Mouse (Mus musculus) erythroid progenitor cell, adult 5-6 weeks (primary cell): ENCODE data around the gene Hist1h2ae. TPM values are rescaled to one million over a fixed set of nuclear protein-coding genes. Genes with fewer than 3 reads are reported as not detected.
A peak's percentile ranks its signal among the peaks of the same experiment; 100 is the strongest.

Source experiments
- ATAC-seq: replicated peaks from 2 replicates; pipeline ENCODE4 v1.8.0; 2016; ENCODE audit warnings: moderate number of reproducible peaks, mild to moderate bottlenecking, moderate TSS enrichment, inconsistent platforms; ENCODE audit not compliant: poor library complexity, low FRiP score, severe bottlenecking
- total RNA-seq, 2 experiments: library from RNA; stranded (forward) in 1 of 2; stranded (reverse) in 1 of 2; fragments of 150-400 nt in 1 of 2; fragments of 186-747, 209-891 nt in 1 of 2; gene quantifications; 2 replicates each; pipeline versions ENCODE4 v1.2.3 to v1.2.4; 2015 to 2017; ENCODE audit warnings: low replicate concordance in 2 of 2

Gene Hist1h2ae
- total RNA-seq, 2 experiments from 2014 or later, result 4.2 to 1,464 TPM

- no peak for ATAC-seq
Measured at GRCm38 (mm10) chr13:23529480-23530165, 41.4 kb downstream of the Hist1h2ae start.

DNA sequence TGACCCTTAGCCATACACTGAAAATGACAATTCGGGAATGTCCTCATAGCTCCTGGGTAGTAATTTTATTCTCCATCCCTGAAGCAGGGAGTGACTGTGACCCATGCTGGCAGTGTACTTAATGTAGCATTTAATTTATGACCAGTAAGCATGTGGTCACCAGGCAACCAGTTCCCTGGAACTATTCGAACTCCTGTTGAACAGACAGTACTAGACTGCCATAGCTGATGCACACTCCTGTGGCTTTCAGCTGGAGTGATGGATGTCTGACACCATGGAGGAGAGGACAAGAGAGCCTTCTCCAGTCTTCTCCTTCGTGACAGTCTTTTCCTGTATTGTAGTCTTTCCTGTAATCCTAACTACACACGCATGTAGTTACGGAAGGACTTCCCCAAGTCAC lies 42.0 kb downstream of the Hist1h2ae start:
- ATAC-seq, result no peak

DNA sequence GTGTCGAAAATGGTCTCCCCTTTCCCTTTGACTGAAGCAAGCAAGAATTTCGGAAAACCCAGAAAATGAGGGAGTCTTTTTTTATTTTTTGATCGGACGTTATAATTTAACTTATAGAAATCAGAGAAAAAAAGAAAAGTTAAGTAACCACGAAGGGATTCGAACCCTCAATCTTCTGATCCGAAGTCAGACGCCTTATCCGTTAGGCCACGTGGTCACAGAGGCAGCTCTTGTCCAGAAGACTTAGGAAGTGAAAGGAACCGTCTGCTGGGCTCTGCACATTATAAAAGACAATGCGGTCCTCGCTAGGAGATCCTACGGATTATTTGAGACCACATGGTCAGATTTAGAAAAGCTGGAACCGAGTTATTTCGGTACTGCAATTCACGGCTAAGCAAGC lies 44.7 kb downstream of the Hist1h2ae start:
- ATAC-seq, result peak; percentile 36; the same call in 1 of the 2 replicates

DNA sequence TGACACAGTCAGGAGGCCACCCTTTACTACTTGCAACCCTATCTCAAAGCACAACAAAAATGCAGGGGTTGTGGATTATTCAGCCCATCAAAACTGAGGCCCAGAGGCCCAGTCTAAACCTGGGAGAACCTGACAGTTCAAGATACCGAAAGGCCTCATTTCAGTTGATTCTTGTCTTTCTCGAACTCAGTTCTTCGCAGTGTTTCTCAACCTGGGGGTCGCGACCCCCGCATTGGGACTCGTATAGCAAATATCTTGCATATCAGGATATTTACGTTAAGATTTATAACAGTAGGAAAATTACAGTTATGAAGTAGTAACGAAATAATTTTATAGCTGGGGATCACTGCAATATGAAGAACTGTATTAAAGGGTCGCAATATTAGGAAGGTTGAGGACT lies 45.1 kb downstream of the Hist1h2ae start:
- no peak for ATAC-seq

DNA sequence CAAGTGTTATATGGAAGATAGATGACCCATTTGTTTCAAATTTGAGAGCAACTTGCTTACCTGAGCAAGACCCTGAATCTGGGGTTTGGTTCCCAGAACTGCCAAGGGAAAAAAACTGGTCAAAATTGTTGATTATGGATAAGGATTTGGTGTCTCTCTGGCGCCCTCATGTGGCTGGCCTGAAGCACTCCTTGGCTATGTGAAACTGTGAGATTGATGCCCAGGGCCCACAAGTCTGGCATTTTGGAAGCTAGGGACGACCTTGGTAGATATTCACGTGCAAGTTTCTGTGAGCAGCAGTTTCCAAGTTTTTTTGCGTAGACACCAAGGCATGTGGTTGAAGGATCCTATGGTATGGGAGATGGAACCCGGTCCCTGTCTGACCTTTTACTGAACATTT lies 46.4 kb downstream of the Hist1h2ae start:
- ATAC-seq, result peak; percentile 61; the same call in 1 of the 2 replicates

DNA sequence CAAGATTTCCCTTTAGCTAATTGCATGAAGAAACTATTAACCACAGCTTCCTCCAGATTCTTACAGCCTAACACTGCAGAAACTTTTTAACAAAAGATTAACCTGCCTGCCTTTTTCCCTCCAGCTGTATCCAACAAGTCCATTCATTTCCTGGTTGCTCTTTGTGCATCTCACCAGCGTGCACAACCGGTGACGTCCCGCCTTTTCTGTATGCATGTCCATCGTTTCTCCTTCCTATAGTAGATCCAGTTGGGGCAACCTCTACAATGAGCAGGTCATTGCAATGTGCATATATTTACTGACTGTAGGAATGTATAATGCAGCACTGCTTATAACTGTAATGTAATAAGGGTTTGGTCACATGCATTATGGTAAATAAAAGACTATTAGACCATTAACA lies 47.0 kb downstream of the Hist1h2ae start:
- ATAC-seq, result no peak

- ATAC-seq, result no peak
Measured at GRCm38 (mm10) chr13:23521703-23522102, 49.3 kb downstream of the Hist1h2ae start.

Other genes starting within 250 kb of the Hist1h2ae start
Only the 30 nearest of the 35 such genes appear.
- 1.1 and 2.1 TPM in 2 replicates for gene Abt1, start 147.4 kb downstream of the Hist1h2ae start, total RNA-seq (2015; ENCODE audit: low replicate concordance)
- gene Abt1, start 147.4 kb downstream of the Hist1h2ae start, total RNA-seq (2017; ENCODE audit: low replicate concordance), result 1.3 and 1.6 TPM in 2 replicates
- gene Btn1a1, start 105.3 kb downstream of the Hist1h2ae start, total RNA-seq (2015; ENCODE audit: low replicate concordance), result 1.4 and 4.2 TPM in 2 replicates
- gene Btn1a1, start 105.3 kb downstream of the Hist1h2ae start, total RNA-seq (2017; ENCODE audit: low replicate concordance), result 0.90 and 1.4 TPM in 2 replicates
- not detected in 2 replicates for gene Btn2a2, start 82.4 kb downstream of the Hist1h2ae start, total RNA-seq (2015; ENCODE audit: low replicate concordance)
- not detected in 2 replicates for gene Btn2a2, start 82.4 kb downstream of the Hist1h2ae start, total RNA-seq (2017; ENCODE audit: low replicate concordance)
- gene Hist1h4h, start 40.2 kb downstream of the Hist1h2ae start, total RNA-seq (2015; ENCODE audit: low replicate concordance), result 323 and 492 TPM in 2 replicates
- 3,110 and 3,215 TPM in 2 replicates for gene Hist1h4h, start 40.2 kb downstream of the Hist1h2ae start, total RNA-seq (2017; ENCODE audit: low replicate concordance)
- gene Hist1h2af, start 37.3 kb downstream of the Hist1h2ae start, total RNA-seq (2015; ENCODE audit: low replicate concordance), result 180 and 320 TPM in 2 replicates
- 7,936 and 7,993 TPM in 2 replicates for gene Hist1h2af, start 37.3 kb downstream of the Hist1h2ae start, total RNA-seq (2017; ENCODE audit: low replicate concordance)
- 573 TPM in 2 replicates for gene Hist1h3g, start 35.8 kb downstream of the Hist1h2ae start, total RNA-seq (2015; ENCODE audit: low replicate concordance)
- gene Hist1h3g, start 35.8 kb downstream of the Hist1h2ae start, total RNA-seq (2017; ENCODE audit: low replicate concordance), result 250 and 889 TPM in 2 replicates
- 90.1 and 113 TPM in 2 replicates for gene Hist1h2bh, start 27.8 kb downstream of the Hist1h2ae start, total RNA-seq (2015; ENCODE audit: low replicate concordance)
- 325 and 367 TPM in 2 replicates for gene Hist1h2bh, start 27.8 kb downstream of the Hist1h2ae start, total RNA-seq (2017; ENCODE audit: low replicate concordance)
- gene Hist1h3f, start 27.2 kb downstream of the Hist1h2ae start, total RNA-seq (2015; ENCODE audit: low replicate concordance), result 145 and 158 TPM in 2 replicates
- 262 and 310 TPM in 2 replicates for gene Hist1h3f, start 27.2 kb downstream of the Hist1h2ae start, total RNA-seq (2017; ENCODE audit: low replicate concordance)
- 838 and 1,105 TPM in 2 replicates for gene Hist1h4f, start 19.6 kb downstream of the Hist1h2ae start, total RNA-seq (2015; ENCODE audit: low replicate concordance)
- gene Hist1h4f, start 19.6 kb downstream of the Hist1h2ae start, total RNA-seq (2017; ENCODE audit: low replicate concordance), result 7,675 and 12,079 TPM in 2 replicates
- 59.1 and 59.8 TPM in 2 replicates for gene Hist1h1d, start 18.0 kb downstream of the Hist1h2ae start, total RNA-seq (2015; ENCODE audit: low replicate concordance)
- gene Hist1h1d, start 18.0 kb downstream of the Hist1h2ae start, total RNA-seq (2017; ENCODE audit: low replicate concordance), result 587 and 674 TPM in 2 replicates
- 238 and 264 TPM in 2 replicates for gene Hist1h3e, start 8.9 kb downstream of the Hist1h2ae start, total RNA-seq (2015; ENCODE audit: low replicate concordance)
- 387 and 422 TPM in 2 replicates for gene Hist1h3e, start 8.9 kb downstream of the Hist1h2ae start, total RNA-seq (2017; ENCODE audit: low replicate concordance)
- 851 and 976 TPM in 2 replicates for gene Hist1h2bg, start 176 bp upstream of the Hist1h2ae start, total RNA-seq (2015; ENCODE audit: low replicate concordance)
- gene Hist1h2bg, start 176 bp upstream of the Hist1h2ae start, total RNA-seq (2017; ENCODE audit: low replicate concordance), result 2,677 and 3,057 TPM in 2 replicates
- 1,210 and 1,460 TPM in 2 replicates for gene Hist1h2bf, start 3.0 kb upstream of the Hist1h2ae start, total RNA-seq (2015; ENCODE audit: low replicate concordance)
- gene Hist1h2bf, start 3.0 kb upstream of the Hist1h2ae start, total RNA-seq (2017; ENCODE audit: low replicate concordance), result 1,557 and 1,840 TPM in 2 replicates
- gene Hist1h2ad, start 3.2 kb upstream of the Hist1h2ae start, total RNA-seq (2015; ENCODE audit: low replicate concordance), result 9.0 and 15.1 TPM in 2 replicates
- gene Hist1h2ad, start 3.2 kb upstream of the Hist1h2ae start, total RNA-seq (2017; ENCODE audit: low replicate concordance), result 2,771 and 6,356 TPM in 2 replicates
- 379 and 393 TPM in 2 replicates for gene Hist1h3d, start 4.5 kb upstream of the Hist1h2ae start, total RNA-seq (2015; ENCODE audit: low replicate concordance)
- 236 and 363 TPM in 2 replicates for gene Hist1h3d, start 4.5 kb upstream of the Hist1h2ae start, total RNA-seq (2017; ENCODE audit: low replicate concordance)
- gene Hist1h4d, start 10.4 kb upstream of the Hist1h2ae start, total RNA-seq (2015; ENCODE audit: low replicate concordance), result 1,614 and 1,995 TPM in 2 replicates
- 2,133 and 2,242 TPM in 2 replicates for gene Hist1h4d, start 10.4 kb upstream of the Hist1h2ae start, total RNA-seq (2017; ENCODE audit: low replicate concordance)
- 39.8 and 50.1 TPM in 2 replicates for gene Hist1h2be, start 49.9 kb upstream of the Hist1h2ae start, total RNA-seq (2015; ENCODE audit: low replicate concordance)
- 202 and 281 TPM in 2 replicates for gene Hist1h2be, start 49.9 kb upstream of the Hist1h2ae start, total RNA-seq (2017; ENCODE audit: low replicate concordance)
- gene Hist1h1e, start 51.3 kb upstream of the Hist1h2ae start, total RNA-seq (2015; ENCODE audit: low replicate concordance), result 1,339 and 1,610 TPM in 2 replicates
- gene Hist1h1e, start 51.3 kb upstream of the Hist1h2ae start, total RNA-seq (2017; ENCODE audit: low replicate concordance), result 1,649 and 1,886 TPM in 2 replicates
- 7.5 and 8.3 TPM in 2 replicates for gene Hist1h2ac, start 112.7 kb upstream of the Hist1h2ae start, total RNA-seq (2015; ENCODE audit: low replicate concordance)
- gene Hist1h2ac, start 112.7 kb upstream of the Hist1h2ae start, total RNA-seq (2017; ENCODE audit: low replicate concordance), result 152 and 187 TPM in 2 replicates
- 84.3 and 136 TPM in 2 replicates for gene Hist1h2bc, start 113.0 kb upstream of the Hist1h2ae start, total RNA-seq (2015; ENCODE audit: low replicate concordance)
- gene Hist1h2bc, start 113.0 kb upstream of the Hist1h2ae start, total RNA-seq (2017; ENCODE audit: low replicate concordance), result 401 and 556 TPM in 2 replicates
- 2.2 TPM in 1 of 2 replicates, not detected in the other for gene Hist1h1t, start 124.6 kb upstream of the Hist1h2ae start, total RNA-seq (2015; ENCODE audit: low replicate concordance)
- gene Hist1h1t, start 124.6 kb upstream of the Hist1h2ae start, total RNA-seq (2017; ENCODE audit: low replicate concordance), result 3.5 and 8.2 TPM in 2 replicates
- 225 and 268 TPM in 2 replicates for gene Hist1h4c, start 127.2 kb upstream of the Hist1h2ae start, total RNA-seq (2015; ENCODE audit: low replicate concordance)
- gene Hist1h4c, start 127.2 kb upstream of the Hist1h2ae start, total RNA-seq (2017; ENCODE audit: low replicate concordance), result 667 and 1,084 TPM in 2 replicates
- gene Hfe, start 139.6 kb upstream of the Hist1h2ae start, total RNA-seq (2015; ENCODE audit: low replicate concordance), result 7.5 and 14.1 TPM in 2 replicates
- 0.77 and 2.2 TPM in 2 replicates for gene Hfe, start 139.6 kb upstream of the Hist1h2ae start, total RNA-seq (2017; ENCODE audit: low replicate concordance)
- gene Hist1h1c, start 167.6 kb upstream of the Hist1h2ae start, total RNA-seq (2015; ENCODE audit: low replicate concordance), result 527 and 533 TPM in 2 replicates
- 3,859 and 4,708 TPM in 2 replicates for gene Hist1h1c, start 167.6 kb upstream of the Hist1h2ae start, total RNA-seq (2017; ENCODE audit: low replicate concordance)
- gene Hist1h3c, start 174.4 kb upstream of the Hist1h2ae start, total RNA-seq (2015; ENCODE audit: low replicate concordance), result 412 and 474 TPM in 2 replicates
- 1,335 and 2,217 TPM in 2 replicates for gene Hist1h3c, start 174.4 kb upstream of the Hist1h2ae start, total RNA-seq (2017; ENCODE audit: low replicate concordance)
- 856 and 1,017 TPM in 2 replicates for gene Hist1h2bb, start 175.5 kb upstream of the Hist1h2ae start, total RNA-seq (2015; ENCODE audit: low replicate concordance)
- gene Hist1h2bb, start 175.5 kb upstream of the Hist1h2ae start, total RNA-seq (2017; ENCODE audit: low replicate concordance), result 7,682 and 13,399 TPM in 2 replicates
- 222 and 372 TPM in 2 replicates for gene Hist1h2ab, start 179.9 kb upstream of the Hist1h2ae start, total RNA-seq (2015; ENCODE audit: low replicate concordance)
- gene Hist1h2ab, start 179.9 kb upstream of the Hist1h2ae start, total RNA-seq (2017; ENCODE audit: low replicate concordance), result 5,516 and 10,292 TPM in 2 replicates
- gene Hist1h3b, start 181.0 kb upstream of the Hist1h2ae start, total RNA-seq (2015; ENCODE audit: low replicate concordance), result 1,233 and 1,450 TPM in 2 replicates
- gene Hist1h3b, start 181.0 kb upstream of the Hist1h2ae start, total RNA-seq (2017; ENCODE audit: low replicate concordance), result 1,686 and 1,833 TPM in 2 replicates
- 331 and 380 TPM in 2 replicates for gene Hist1h4b, start 185.8 kb upstream of the Hist1h2ae start, total RNA-seq (2015; ENCODE audit: low replicate concordance)
- 1,134 and 2,811 TPM in 2 replicates for gene Hist1h4b, start 185.8 kb upstream of the Hist1h2ae start, total RNA-seq (2017; ENCODE audit: low replicate concordance)
- gene Hist1h4a, start 190.0 kb upstream of the Hist1h2ae start, total RNA-seq (2015; ENCODE audit: low replicate concordance), result 142 and 188 TPM in 2 replicates
- 706 and 1,369 TPM in 2 replicates for gene Hist1h4a, start 190.0 kb upstream of the Hist1h2ae start, total RNA-seq (2017; ENCODE audit: low replicate concordance)